Mouse (Mus musculus): ENCODE results near the gene Gramd1b. TPM values are rescaled to one million over a fixed set of nuclear protein-coding genes. Genes with fewer than 3 reads are reported as not detected.

Gramd1b gene
- polyA plus RNA-seq, 1 experiment: 117 TPM

- H3K27ac ChIP-seq (ENCODE audit: insufficient read depth, low read depth, low read length): no peak overlapping the region
- no peaks in the 10 kb centered on the region for H3K4me1 ChIP-seq (ENCODE audit: control insufficient read depth, insufficient read depth, low read length)
- 80% methylated on average over 15 of the region's 15 CpGs for WGBS
- TF ChIP-seq POLR2A (IDR thresholded peaks at IDR 0.05; ENCODE audit: insufficient read depth, low read depth, low read length): no peak
- TF ChIP-seq CTCF (IDR thresholded peaks at IDR 0.05; ENCODE audit: insufficient read depth, low read depth, low read length): no peak
- H3K4me3 ChIP-seq (ENCODE audit: insufficient read depth, low read depth, low read length): no peak overlapping the region
These were observed 61.6 kb downstream of the Gramd1b start for GRCm38 (mm10) chr9:40469403-40470137.

- Histone ChIP-seq H3K4me3 (ENCODE audit: insufficient read depth, low read depth, low read length) (no peak overlapping the region), H3K27ac (ENCODE audit: insufficient read depth, low read depth, low read length) (no peak overlapping the region), H3K4me1 (ENCODE audit: control insufficient read depth, insufficient read depth, low read length) (no peaks in the 10 kb centered on the region)
- 76% methylated on average over 7 of the region's 7 CpGs for whole genome bisulfite sequencing
- no peak for TF ChIP-seq POLR2A (IDR thresholded peaks at IDR 0.05; ENCODE audit: insufficient read depth, low read depth, low read length)
- TF ChIP-seq CTCF (IDR thresholded peaks at IDR 0.05; ENCODE audit: insufficient read depth, low read depth, low read length): no peak
These were observed 64.4 kb downstream of the Gramd1b start for GRCm38 (mm10) chr9:40466782-40467181.

DNA sequence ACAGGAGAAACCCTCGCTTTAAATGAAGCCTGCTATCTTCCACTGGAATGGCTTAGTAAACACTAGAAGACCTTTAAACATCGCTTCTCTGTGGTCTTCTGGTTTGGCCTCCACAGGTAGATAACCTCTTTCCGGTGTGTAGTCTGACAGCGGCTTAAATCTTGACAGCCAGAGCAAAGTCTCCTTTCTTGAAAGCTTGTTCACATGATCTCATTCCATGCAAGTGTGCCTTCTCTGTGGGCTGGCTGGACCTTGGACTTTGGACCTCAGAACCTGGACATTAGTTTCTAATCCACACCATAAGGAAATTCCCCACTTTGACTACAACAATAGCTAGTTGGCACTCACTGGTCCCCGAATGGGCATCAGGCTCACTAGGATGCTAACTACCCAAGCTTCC, 65.6 kb downstream of the Gramd1b start:
- H3K4me3 ChIP-seq (ENCODE audit: insufficient read depth, low read depth, low read length): no peak overlapping the region
- H3K4me1 ChIP-seq (ENCODE audit: control insufficient read depth, insufficient read depth, low read length): no peaks in the 10 kb centered on the region
- H3K27ac ChIP-seq (ENCODE audit: insufficient read depth, low read depth, low read length): no peak overlapping the region
- no peak for TF ChIP-seq POLR2A (IDR thresholded peaks at IDR 0.05; ENCODE audit: insufficient read depth, low read depth, low read length)
- no peak for TF ChIP-seq CTCF (IDR thresholded peaks at IDR 0.05; ENCODE audit: insufficient read depth, low read depth, low read length)
- WGBS: 93% methylated on average over 5 of the region's 5 CpGs

DNA sequence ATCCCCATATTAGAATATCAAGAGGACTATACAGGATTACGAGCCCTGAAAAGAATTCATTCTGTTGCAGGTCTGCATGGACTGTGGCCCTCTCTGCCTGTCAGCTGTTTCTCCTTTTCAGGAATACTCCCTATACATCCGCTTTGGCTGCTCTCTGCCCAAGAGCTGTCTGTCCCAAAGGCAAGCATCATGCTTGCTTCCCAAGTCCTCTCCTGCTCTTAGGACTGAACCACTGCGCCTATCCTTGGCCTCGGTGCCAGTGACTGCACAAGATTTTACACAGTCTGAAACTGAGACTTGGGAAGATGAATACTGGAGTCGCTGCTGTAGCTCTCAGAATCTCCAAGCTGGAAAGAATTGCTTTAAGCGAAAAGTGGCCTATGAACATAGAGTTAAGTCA, 68.8 kb downstream of the Gramd1b start:
- WGBS: 82% methylated on average over 6 of the region's 6 CpGs

DNA sequence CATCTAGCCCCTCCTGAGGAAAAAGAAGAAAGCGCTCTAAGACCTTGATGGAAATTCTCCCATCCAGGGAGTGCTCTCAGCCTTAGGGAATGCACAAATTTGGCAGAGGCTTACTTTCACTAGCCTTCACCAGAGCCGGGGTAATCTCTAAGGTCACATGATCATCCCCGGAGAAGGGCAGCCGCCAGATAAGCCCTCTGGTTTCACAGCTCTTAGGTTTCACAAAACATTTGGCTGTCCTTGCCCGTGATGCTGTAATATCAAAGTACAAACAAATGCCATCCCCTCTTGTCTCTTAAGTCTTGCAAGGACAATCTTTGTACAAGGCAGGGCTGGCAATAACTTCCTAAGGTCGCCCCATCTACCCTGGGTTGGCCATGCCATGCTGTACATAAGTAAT, 70.4 kb downstream of the Gramd1b start:
- 72% methylated on average over 6 of the region's 6 CpGs for WGBS
- Histone ChIP-seq H3K27ac (ENCODE audit: insufficient read depth, low read depth, low read length) (no peak overlapping the region), H3K4me1 (ENCODE audit: control insufficient read depth, insufficient read depth, low read length) (no peaks in the 10 kb centered on the region), H3K4me3 (ENCODE audit: insufficient read depth, low read depth, low read length) (no peak overlapping the region)
- no peak for TF ChIP-seq POLR2A (IDR thresholded peaks at IDR 0.05; ENCODE audit: insufficient read depth, low read depth, low read length)
- no peak for TF ChIP-seq CTCF (IDR thresholded peaks at IDR 0.05; ENCODE audit: insufficient read depth, low read depth, low read length)

More for the DNA sequence above, 68.8 kb downstream of the Gramd1b start:
- TF ChIP-seq POLR2A (IDR thresholded peaks at IDR 0.05; ENCODE audit: insufficient read depth, low read depth, low read length) (no peak), CTCF (IDR thresholded peaks at IDR 0.05; ENCODE audit: insufficient read depth, low read depth, low read length) (no peak)
- H3K4me1 ChIP-seq (ENCODE audit: control insufficient read depth, insufficient read depth, low read length): no peaks in the 10 kb centered on the region
- H3K4me3 ChIP-seq (ENCODE audit: insufficient read depth, low read depth, low read length): no peak overlapping the region
- H3K27ac ChIP-seq (ENCODE audit: insufficient read depth, low read depth, low read length): no peak overlapping the region

DNA sequence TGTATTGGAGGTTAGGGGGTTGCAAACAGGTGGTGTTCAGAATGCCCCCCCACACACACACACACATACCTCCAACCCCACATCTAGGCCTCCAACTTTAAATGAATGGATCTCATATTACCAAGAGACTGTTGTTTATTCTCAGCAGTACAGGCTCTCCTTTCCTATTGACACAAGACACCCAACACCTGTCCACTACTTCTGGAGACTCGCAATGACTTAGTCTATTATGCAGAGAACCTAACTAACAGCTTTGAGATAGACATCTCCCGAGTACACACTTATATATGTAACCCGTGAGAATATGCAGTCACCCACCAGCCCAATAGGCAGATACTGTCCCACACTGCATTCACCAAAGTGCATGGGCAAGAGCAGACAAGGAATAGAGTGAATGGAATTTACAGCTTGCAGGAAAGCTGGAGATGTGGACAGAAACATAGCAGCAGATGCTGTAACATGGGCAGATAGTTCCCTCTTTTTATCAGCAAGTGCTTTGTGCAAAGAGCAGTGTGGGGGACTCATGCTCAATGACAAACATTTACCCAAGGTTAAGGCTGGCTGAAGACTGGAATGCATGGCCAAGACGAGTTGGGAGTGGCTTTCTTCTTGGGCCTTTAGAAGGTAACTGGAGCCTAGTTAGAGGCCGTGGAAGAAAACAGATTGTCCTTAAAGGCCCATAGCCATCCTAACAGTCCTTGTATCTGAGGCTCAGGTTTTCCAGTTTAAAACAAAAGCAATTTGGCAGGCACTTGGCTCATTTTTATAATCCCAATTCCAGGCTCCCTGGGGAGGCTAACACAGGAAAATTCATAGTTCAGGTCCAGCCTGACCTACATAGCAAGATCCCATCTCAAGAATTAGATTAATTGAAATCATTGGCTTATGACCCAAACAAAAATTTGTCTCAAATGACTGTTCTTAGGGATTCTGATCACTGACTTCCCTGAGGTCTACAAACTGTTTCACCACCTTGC, 71.6 kb downstream of the Gramd1b start:
- TF ChIP-seq CTCF (IDR thresholded peaks at IDR 0.05; ENCODE audit: insufficient read depth, low read depth, low read length): no peak
- no peak for TF ChIP-seq POLR2A (IDR thresholded peaks at IDR 0.05; ENCODE audit: insufficient read depth, low read depth, low read length)
- H3K27ac ChIP-seq (ENCODE audit: insufficient read depth, low read depth, low read length): no peak overlapping the region
- WGBS: 84% methylated on average over 5 of the region's 5 CpGs

DNA sequence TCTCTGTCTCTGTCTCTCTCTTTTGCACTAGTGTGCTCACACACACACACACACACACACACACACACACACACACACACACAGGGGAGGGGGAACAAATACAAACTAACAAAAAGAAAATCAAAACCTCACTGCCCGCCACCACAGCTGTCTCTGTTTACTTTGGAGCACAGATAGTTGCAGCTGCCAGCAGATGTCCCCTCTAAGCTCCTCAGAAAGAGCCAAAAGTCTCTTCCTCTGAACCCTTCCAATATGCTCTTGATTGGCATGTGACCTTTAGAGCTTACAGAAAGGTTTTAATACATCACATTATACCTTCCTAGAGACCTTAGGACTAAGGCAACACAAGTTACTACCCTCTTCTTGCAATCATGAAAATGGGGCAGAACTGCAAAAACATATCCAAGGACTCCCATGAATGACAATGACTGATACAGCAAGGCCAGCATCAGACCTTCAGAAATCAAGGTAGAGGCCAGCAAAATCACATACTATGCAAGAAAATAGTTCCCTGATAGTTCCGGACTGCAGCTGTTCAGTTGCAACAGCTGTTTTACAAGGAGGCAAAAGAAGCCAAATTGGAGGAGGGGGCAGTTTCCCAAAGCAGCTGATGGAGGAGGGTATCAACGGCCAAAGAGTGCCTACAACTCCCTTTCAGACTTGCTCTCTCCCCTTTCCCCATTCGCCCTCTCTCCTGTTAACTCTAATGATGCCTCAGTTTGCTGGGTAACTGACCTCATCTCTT, 72.5 kb downstream of the Gramd1b start:
- TF ChIP-seq CTCF (IDR thresholded peaks at IDR 0.05; ENCODE audit: insufficient read depth, low read depth, low read length): no peak
- no peak for TF ChIP-seq POLR2A (IDR thresholded peaks at IDR 0.05; ENCODE audit: insufficient read depth, low read depth, low read length)
- Histone ChIP-seq H3K4me1 (ENCODE audit: control insufficient read depth, insufficient read depth, low read length) (peaks cover 7% of the 10 kb centered on the region; the same call in 1 of the 2 replicates), H3K27ac (ENCODE audit: insufficient read depth, low read depth, low read length) (no peak overlapping the region), H3K4me3 (ENCODE audit: insufficient read depth, low read depth, low read length) (no peak overlapping the region)
- 83% methylated on average over 4 of the region's 4 CpGs for WGBS

More for the DNA sequence above, 71.6 kb downstream of the Gramd1b start:
- Histone ChIP-seq H3K4me3 (ENCODE audit: insufficient read depth, low read depth, low read length) (no peak overlapping the region), H3K4me1 (ENCODE audit: control insufficient read depth, insufficient read depth, low read length) (peaks cover 7% of the 10 kb centered on the region; the same call in 1 of the 2 replicates)

GRCm38 (mm10) chr9:40457448-40457847, 73.7 kb downstream of the Gramd1b start:
- Histone ChIP-seq H3K4me3 (ENCODE audit: insufficient read depth, low read depth, low read length) (no peak overlapping the region), H3K4me1 (ENCODE audit: control insufficient read depth, insufficient read depth, low read length) (peaks cover 7% of the 10 kb centered on the region; the same call in 1 of the 2 replicates), H3K27ac (ENCODE audit: insufficient read depth, low read depth, low read length) (no peak overlapping the region)
- TF ChIP-seq POLR2A (IDR thresholded peaks at IDR 0.05; ENCODE audit: insufficient read depth, low read depth, low read length) (no peak), CTCF (IDR thresholded peaks at IDR 0.05; ENCODE audit: insufficient read depth, low read depth, low read length) (no peak)
- WGBS: 86% methylated on average over 5 of the region's 5 CpGs
